Mouse (Mus musculus): Measurements from ENCODE around the gene Dnajc12. TPM values are rescaled to one million over a fixed set of nuclear protein-coding genes. Genes with fewer than 3 reads are reported as not detected.

Dnajc12 gene
- total RNA-seq, 1 experiment from 2014 or later: 1.7 TPM

DNA sequence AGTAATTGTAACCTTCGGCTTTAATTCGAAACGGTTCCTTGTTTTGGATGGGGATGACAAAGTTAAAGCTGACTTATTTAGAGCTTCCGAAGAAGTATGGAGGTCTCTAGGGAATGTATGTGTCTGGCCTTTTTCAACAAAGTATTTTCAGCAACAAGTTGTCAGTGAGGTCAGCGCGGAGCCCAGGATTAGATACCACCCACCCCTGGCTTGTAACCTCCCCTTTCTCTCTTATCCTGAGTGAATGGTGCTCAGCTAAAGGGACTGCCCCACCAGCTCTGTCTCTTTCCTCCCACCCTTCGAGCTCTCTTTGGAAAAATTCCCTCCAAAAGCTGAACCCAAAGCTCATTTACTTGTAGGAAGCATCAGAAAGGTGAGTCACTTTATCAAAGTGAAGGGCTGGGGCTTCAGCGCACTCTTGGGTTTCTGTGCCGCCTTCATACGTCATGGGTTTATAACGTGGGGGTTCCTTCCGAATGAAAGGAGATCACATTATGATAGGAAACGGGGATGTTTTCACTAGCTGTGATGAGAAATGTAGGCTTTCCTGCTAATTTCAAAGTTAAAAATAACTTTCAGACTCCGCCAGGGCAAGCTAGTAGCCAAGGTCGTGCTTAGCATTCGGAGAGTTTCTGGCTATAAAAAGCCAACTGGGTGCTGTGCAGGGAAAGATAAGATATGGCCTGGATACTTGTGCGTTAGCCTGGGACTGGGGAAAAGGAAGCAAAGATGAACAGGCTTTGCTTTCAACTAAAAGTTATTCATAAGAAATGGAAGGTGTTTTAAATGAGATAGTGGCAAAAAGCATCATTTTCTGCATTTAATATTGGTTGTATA, 75.3 kb downstream of the Dnajc12 start:
- ATAC-seq (replicated peaks in 1 of 2; ENCODE audit: insufficient read depth in 1 of 2, low FRiP score in 2 of 2, low TSS enrichment in 1 of 2, low read depth in 1 of 2, poor library complexity in 2 of 2, severe bottlenecking in 2 of 2): no peak

Other genes with a start within 250 kb of the Dnajc12 start
- not detected in 2 replicates for gene Mypn, start 178.5 kb upstream of the Dnajc12 start, total RNA-seq (2017)
- gene Herc4, start 138.6 kb upstream of the Dnajc12 start, total RNA-seq (2017): 57.3 and 61.5 TPM in 2 replicates
- gene Sirt1, start 739 bp upstream of the Dnajc12 start, total RNA-seq (2017): 42.7 and 47.6 TPM in 2 replicates
- not detected in 2 replicates for gene Gm7075, start 39.3 kb downstream of the Dnajc12 start, total RNA-seq (2017)
- gene Ctnna3, start 47.7 kb downstream of the Dnajc12 start, total RNA-seq (2017): not detected in 2 replicates